Comparison of ENCODE assay signal across 9 mouse cellular contexts in the genomic region with DNA sequence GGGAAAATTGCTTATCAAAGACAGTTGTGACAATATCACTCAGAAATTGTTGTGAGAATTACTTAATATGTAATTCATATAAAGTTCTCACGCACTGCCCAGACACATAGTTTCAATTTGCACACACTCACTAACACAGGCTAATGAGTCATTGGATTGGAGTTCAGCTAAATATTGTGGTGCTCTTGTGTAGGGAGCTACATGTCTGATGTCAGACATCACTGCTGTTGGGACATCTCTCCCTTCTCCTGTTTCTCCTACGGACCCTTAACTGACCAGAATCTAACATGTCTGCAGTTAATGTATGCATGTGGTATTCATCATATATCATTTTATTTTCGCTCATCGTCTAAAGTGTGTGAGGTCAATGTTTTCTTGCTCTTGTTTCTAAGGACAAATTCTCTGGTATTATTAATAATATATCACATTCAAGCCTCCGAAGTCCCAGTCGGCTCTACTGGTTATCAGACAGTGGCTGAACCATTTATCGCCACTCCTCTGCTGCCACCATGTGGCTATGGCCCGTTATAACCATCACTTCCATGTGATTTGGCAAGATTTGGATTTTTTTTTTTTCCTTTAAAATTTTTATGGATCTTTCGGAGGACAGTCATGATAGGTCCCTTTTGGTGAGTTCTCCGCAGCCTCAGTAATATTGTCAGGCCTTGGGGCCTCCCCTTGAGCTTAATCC. TPM values are rescaled to one million over a fixed set of nuclear protein-coding genes. Genes with fewer than 3 reads are reported as not detected.
DNase-seq lines count a peak whose midpoint lies in the region; ATAC-seq and TF ChIP-seq lines count a peak whose summit lies in the region.
"Had no signal": no experiment of that assay in that cellular context is flagged by ENCODE, and none has a peak within 500 bp of the region (broad histone marks: within the 10 kb centered on the region; RNA-seq: fewer than 3 reads in every experiment).

No protein-coding gene starts in this region.

- no peaks in the 10 kb centered on the region for H3K9me3 ChIP-seq in liver, embryonic 11.5 days (ENCODE audit: control insufficient read depth, low read length)
- no peaks in the 10 kb centered on the region for H3K9me3 ChIP-seq in liver, embryonic 14.5 days (ENCODE audit: control insufficient read depth, low read length)
- H3K9me3 ChIP-seq: heart, embryonic 15.5 days had no signal

- TF ChIP-seq CTCF in liver, adult 2 months (IDR thresholded peaks at IDR 0.05; ENCODE audit: low read depth, low read length), result peak; percentile 66; the same call in 1 of the 2 replicates
- TF ChIP-seq CTCF in liver, embryonic 14.5 days (IDR thresholded peaks at IDR 0.05; ENCODE audit: low read depth), result peak; percentile 66

- no peak overlapping the region for H3K4me2 ChIP-seq in liver, embryonic 11.5 days
- H3K4me2 ChIP-seq in liver, embryonic 14.5 days (ENCODE audit: low read depth), result no peak overlapping the region
- H3K4me2 ChIP-seq: heart, embryonic 15.5 days had no signal

- H3K4me3 ChIP-seq in liver, adult 2 months (ENCODE audit: insufficient read depth, low read depth, low read length), result no peak overlapping the region
- no peak overlapping the region for H3K4me3 ChIP-seq in liver, embryonic 11.5 days (ENCODE audit: low read depth, low read length)
- H3K4me3 ChIP-seq in liver, embryonic 14.5 days (ENCODE audit: insufficient read depth in 1 of 2, low read depth in 2 of 2, low read length in 2 of 2), result no peak overlapping the region
- H3K4me3 ChIP-seq: heart, embryonic 15.5 days had no signal

- H3K36me3 ChIP-seq in liver, adult 2 months (ENCODE audit: control insufficient read depth, insufficient read depth, low read length), result no peaks in the 10 kb centered on the region
- no peaks in the 10 kb centered on the region for H3K36me3 ChIP-seq in liver, embryonic 11.5 days (ENCODE audit: control insufficient read depth, insufficient read depth, low read length)
- H3K36me3 ChIP-seq in liver, embryonic 14.5 days (replicated peaks; ENCODE audit: control insufficient read depth, insufficient read depth, low read depth), result no peaks in the 10 kb centered on the region
- H3K36me3 ChIP-seq: heart, embryonic 15.5 days had no signal

- no peak for TF ChIP-seq POLR2A in liver, adult 2 months (IDR thresholded peaks at IDR 0.05; ENCODE audit: extremely low read depth, insufficient read depth, low read length)

- no peak overlapping the region for H3K9ac ChIP-seq in liver, adult 2 months (ENCODE audit: low read depth, low read length)
- H3K9ac ChIP-seq in liver, embryonic 11.5 days (ENCODE audit: low read depth, low read length), result no peak overlapping the region
- H3K9ac ChIP-seq in liver, embryonic 14.5 days (replicated peaks), result no peak overlapping the region
- H3K9ac ChIP-seq: heart, embryonic 15.5 days had no signal

- 58% methylated on average over 10 of the region's 10 CpGs for WGBS in liver, adult 2 months
- 61% methylated on average over 10 of the region's 10 CpGs for WGBS in liver, embryonic 11.5 days
- 45% methylated on average over 10 of the region's 10 CpGs for WGBS in liver, embryonic 14.5 days (ENCODE audit: insufficient replicate concordance)

- no peak for TF ChIP-seq EP300 in liver, embryonic 14.5 days (IDR thresholded peaks at IDR 0.05; ENCODE audit: low read depth)

- H3K27ac ChIP-seq in liver, adult 2 months (replicated peaks; ENCODE audit: insufficient read depth, low read depth, low read length), result no peak overlapping the region
- H3K27ac ChIP-seq in liver, embryonic 11.5 days (ENCODE audit: low read depth, low read length), result no peak overlapping the region
- H3K27ac ChIP-seq in liver, embryonic 14.5 days, result no peak overlapping the region
- H3K27ac ChIP-seq: heart, embryonic 15.5 days had no signal

- no peaks in the 10 kb centered on the region for H3K4me1 ChIP-seq in liver, adult 2 months (ENCODE audit: control insufficient read depth, insufficient read depth, low read length)
- H3K4me1 ChIP-seq in liver, embryonic 11.5 days (replicated peaks; ENCODE audit: control insufficient read depth, insufficient read depth, low read length), result no peaks in the 10 kb centered on the region
- H3K4me1 ChIP-seq in liver, embryonic 14.5 days (replicated peaks; ENCODE audit: control insufficient read depth in 2 of 2, insufficient read depth in 2 of 2, low read length in 1 of 2), result no peaks in the 10 kb centered on the region
- H3K4me1 ChIP-seq: heart, embryonic 15.5 days had no signal

- DNase-seq in CD4-positive, CD25-positive, alpha-beta regulatory T cell, adult 2 months (ENCODE audit: low read depth, low spot score), result peak; percentile 40
- DNase-seq in liver, adult 2 months (ENCODE audit: extremely low read depth, low read depth, low spot score), result peak; percentile 29
- no peak for DNase-seq in liver, embryonic 11.5 days (ENCODE audit: low spot score)
- peak; percentile 36 for DNase-seq in cerebellum, adult 8-10 months
- no peak for DNase-seq in liver, embryonic 14.5 days (ENCODE audit: low read depth in 3 of 3, low spot score in 3 of 3)
- peak; percentile 81 for DNase-seq in retina, embryonic 14.5 days (ENCODE audit: low spot score)

- no peaks in the 10 kb centered on the region for H3K27me3 ChIP-seq in liver, adult 2 months (ENCODE audit: control insufficient read depth, insufficient read depth, low read length)
- H3K27me3 ChIP-seq in liver, embryonic 11.5 days (replicated peaks; ENCODE audit: control insufficient read depth, insufficient read depth, low read length), result no peaks in the 10 kb centered on the region
- no peaks in the 10 kb centered on the region for H3K27me3 ChIP-seq in liver, embryonic 14.5 days (ENCODE audit: control insufficient read depth, insufficient read depth, low read length)
- H3K27me3 ChIP-seq: heart, embryonic 15.5 days had no signal

- no peak for ATAC-seq in CD4-positive, CD25-positive, alpha-beta regulatory T cell, adult 4 months
- ATAC-seq in liver, embryonic 11.5 days (replicated peaks; ENCODE audit: low FRiP score), result no peak
- peak; percentile 59 to 60; a peak in 2 of 4 replicates for ATAC-seq in hematopoietic stem cell, adult 5-6 weeks (replicated peaks in 1 of 2; ENCODE audit: insufficient read depth in 1 of 2, low FRiP score in 2 of 2, low TSS enrichment in 1 of 2, low read depth in 1 of 2, poor library complexity in 2 of 2, severe bottlenecking in 2 of 2)
- no peak for ATAC-seq in liver, embryonic 14.5 days (ENCODE audit: insufficient read depth)

- H3K79me2 ChIP-seq in liver, adult 2 months (ENCODE audit: control insufficient read depth, insufficient read depth, low read length), result no peaks in the 10 kb centered on the region

RNA-seq across cellular contexts. Expression of gene Olfr368, which starts 12.3 kb away (rescaled TPM):
- polyA plus RNA-seq in CD4-positive, CD25-positive, alpha-beta regulatory T cell, adult 4 months (2017; shearing (Covaris generic)), result not detected
- total RNA-seq in liver, adult 2 months (2014; rRNA removed), result not detected in 2 replicates
- not detected in 2 replicates for polyA plus RNA-seq in liver, adult 2 months (2012; rRNA removed)
- not detected in 2 replicates for polyA plus RNA-seq in liver, embryonic 11.5 days (2014; fragmentation: Nextera tagmentation; extraction: Ambion mirVana)
- total RNA-seq in hematopoietic stem cell, adult 5-6 weeks (2017), result not detected in 2 replicates
- polyA plus RNA-seq in liver, embryonic 14.5 days (2012; rRNA removed), result not detected in 2 replicates
- not detected in 2 replicates for polyA plus RNA-seq in liver, embryonic 14.5 days (2014; fragmentation: Nextera tagmentation; extraction: Ambion mirVana)
- polyA plus RNA-seq: heart, embryonic 15.5 days had no signal

RNA-seq across cellular contexts. Expression of gene Pdcl, which starts 20.5 kb away (rescaled TPM):
- polyA plus RNA-seq in CD4-positive, CD25-positive, alpha-beta regulatory T cell, adult 4 months (2017; shearing (Covaris generic)), result 10 to 100 TPM; 25.3 to 30.9 TPM
- total RNA-seq in liver, adult 2 months (2014; rRNA removed), result 19.9 and 27.1 TPM in 2 replicates
- polyA plus RNA-seq in liver, adult 2 months (2012; rRNA removed), result 7.0 and 7.8 TPM in 2 replicates
- 26.0 and 30.3 TPM in 2 replicates for polyA plus RNA-seq in liver, embryonic 11.5 days (2014; fragmentation: Nextera tagmentation; extraction: Ambion mirVana)
- 86.7 and 102 TPM in 2 replicates for total RNA-seq in hematopoietic stem cell, adult 5-6 weeks (2017)
- polyA plus RNA-seq in liver, embryonic 14.5 days (2012; rRNA removed), result 4.2 and 5.8 TPM in 2 replicates
- polyA plus RNA-seq in liver, embryonic 14.5 days (2014; fragmentation: Nextera tagmentation; extraction: Ambion mirVana), result 10.2 and 11.3 TPM in 2 replicates

Comparison
In these comparisons a context has a peak if more than half of its experiments do, and no peak if none do; other contexts are left out.
1. DNase-seq: peak in CD4-positive, CD25-positive, alpha-beta regulatory T cell, adult 2 months (single experiment), liver, adult 2 months (single experiment), cerebellum, adult 8-10 months (single experiment) and retina, embryonic 14.5 days (single experiment); none in liver, embryonic 11.5 days (single experiment) and liver, embryonic 14.5 days (0 of 3).
2. ATAC-seq: peak in hematopoietic stem cell, adult 5-6 weeks (2 of 2); none in CD4-positive, CD25-positive, alpha-beta regulatory T cell, adult 4 months (single experiment), liver, embryonic 11.5 days (single experiment) and liver, embryonic 14.5 days (single experiment).